Mouse (Mus musculus) CH12.LX (cell line): Measurements from ENCODE around the gene Hist2h3c1. TPM values are rescaled to one million over a fixed set of nuclear protein-coding genes. Genes with fewer than 3 reads are reported as not detected.

Experiments
- DNase-seq: peaks from one replicate; pipeline ENCODE4 v3.0.0-alpha.2; 2013; ENCODE audit errors: extremely low read depth
- H3K27ac ChIP-seq: 2 replicates; pipeline ENCODE4 v1.5.1; 2012; ENCODE audit warnings: low read depth, mild to moderate bottlenecking, control low read depth, moderate library complexity; ENCODE audit not compliant: insufficient read depth
- H3K27me3 ChIP-seq: replicated peaks from 2 replicates; pipeline ENCODE3; 2012; ENCODE audit warnings: inconsistent platforms
- H3K36me3 ChIP-seq, 2 experiments: replicated peaks in 1 of 2; 2 replicates each; pipeline versions ENCODE3 to v1.6.1; 2012; ENCODE audit warnings: inconsistent platforms in 1 of 2, low read length in 1 of 2, mild to moderate bottlenecking in 1 of 2, mixed read lengths in 1 of 2, moderate library complexity in 1 of 2; ENCODE audit not compliant: control insufficient read depth in 1 of 2, insufficient read depth in 1 of 2
- H3K4me1 ChIP-seq, 2 experiments: 2 replicates each; pipeline ENCODE4 v1.6.1; 2012; ENCODE audit warnings: inconsistent platforms in 1 of 2, moderate library complexity in 1 of 2; ENCODE audit not compliant: insufficient read depth in 2 of 2, control insufficient read depth in 1 of 2
- H3K4me2 ChIP-seq: 2 replicates; pipeline ENCODE4 v1.6.1; 2012; ENCODE audit warnings: low read depth, mild to moderate bottlenecking, control low read depth; ENCODE audit not compliant: poor library complexity, insufficient read depth, severe bottlenecking
- H3K4me3 ChIP-seq, 3 experiments: fragments of 150-350 bp in 1 of 3; sonication (generic) in 1 of 3; replicated peaks in 1 of 3; 2 replicates each; pipeline versions ENCODE3 to v1.5.1; 2011 to 2012; ENCODE audit warnings: low read depth in 2 of 3, low read length in 2 of 3, mild to moderate bottlenecking in 2 of 3, moderate library complexity in 2 of 3, control low read depth in 1 of 3, improper control_type of control experiment in 1 of 3, inconsistent platforms in 1 of 3, mixed read lengths in 1 of 3; ENCODE audit not compliant: poor library complexity in 1 of 3
- H3K79me2 ChIP-seq: replicated peaks from 2 replicates; pipeline ENCODE4 v1.6.1; 2012; ENCODE audit warnings: mild to moderate bottlenecking, moderate library complexity; ENCODE audit not compliant: control insufficient read depth, poor library complexity, insufficient read depth, severe bottlenecking; ENCODE audit errors: extremely low read depth
- H3K9ac ChIP-seq: 2 replicates; pipeline ENCODE4 v1.6.1; 2012; ENCODE audit warnings: low read depth, mild to moderate bottlenecking, control low read depth, moderate library complexity; ENCODE audit not compliant: insufficient read depth
- H3K9me3 ChIP-seq: replicated peaks from 2 replicates; pipeline ENCODE3; 2012; ENCODE audit warnings: low read length, inconsistent platforms, mixed read lengths
- BHLHE40 ChIP-seq: IDR thresholded peaks from 2 replicates; pipeline ENCODE4 v1.6.1; 2011; ENCODE audit warnings: mild to moderate bottlenecking, low read depth, low read length, improper control_type of control experiment
- CHD1 ChIP-seq: IDR thresholded peaks from 2 replicates; pipeline ENCODE4 v1.6.1; 2012; ENCODE audit warnings: low read depth, low read length, improper control_type of control experiment, inconsistent platforms
- CHD2 ChIP-seq: IDR thresholded peaks from 2 replicates; pipeline ENCODE4 v1.6.1; 2011; ENCODE audit warnings: low read length, improper control_type of control experiment
- CTCF ChIP-seq, 2 experiments: IDR thresholded peaks in 1 of 2; conservative IDR thresholded peaks in 1 of 2; 2 replicates each; pipeline ENCODE4 v1.5.1; 2011 to 2012; ENCODE audit warnings: low read depth in 2 of 2, low read length in 2 of 2, improper control_type of control experiment in 1 of 2, inconsistent platforms in 1 of 2, mild to moderate bottlenecking in 1 of 2, moderate library complexity in 1 of 2
- E2F4 ChIP-seq: IDR thresholded peaks from 2 replicates; pipeline ENCODE4 v1.6.1; 2011; ENCODE audit warnings: low read depth, low read length, improper control_type of control experiment; ENCODE audit not compliant: insufficient replicate concordance
- ELF1 ChIP-seq: IDR thresholded peaks from 2 replicates; pipeline ENCODE4 v1.6.1; 2014; ENCODE audit warnings: low read depth, mild to moderate bottlenecking, inconsistent platforms, low read length, improper control_type of control experiment
- EP300 ChIP-seq: IDR thresholded peaks from 2 replicates; pipeline ENCODE4 v1.6.1; 2011; ENCODE audit warnings: low read length, improper control_type of control experiment
- ETS1 ChIP-seq: conservative IDR thresholded peaks from 2 replicates; pipeline ENCODE4 v1.6.1; 2012; ENCODE audit warnings: low read depth, mild to moderate bottlenecking, inconsistent platforms, low read length, improper control_type of control experiment, moderate library complexity
- GABPA ChIP-seq: IDR thresholded peaks from 2 replicates; pipeline ENCODE4 v1.6.1; 2012; ENCODE audit warnings: low read depth, low read length, improper control_type of control experiment, inconsistent platforms; ENCODE audit not compliant: insufficient replicate concordance
- HCFC1 ChIP-seq: IDR thresholded peaks from 2 replicates; pipeline ENCODE4 v1.6.1; 2012; ENCODE audit warnings: low read depth, mild to moderate bottlenecking, inconsistent platforms, low read length, improper control_type of control experiment
- IRF4 ChIP-seq: IDR thresholded peaks from 2 replicates; pipeline ENCODE4 v1.6.1; 2014; ENCODE audit warnings: low read depth, mild to moderate bottlenecking, inconsistent platforms, low read length, improper control_type of control experiment
- JUN ChIP-seq: IDR thresholded peaks from 2 replicates; pipeline ENCODE4 v1.6.1; 2011; ENCODE audit warnings: low read depth, mild to moderate bottlenecking, low read length, improper control_type of control experiment, moderate library complexity; ENCODE audit not compliant: insufficient read depth
- JUND ChIP-seq: conservative IDR thresholded peaks from 2 replicates; pipeline ENCODE4 v1.6.1; 2011; ENCODE audit warnings: low read depth, low read length, improper control_type of control experiment
- KAT2A ChIP-seq: IDR thresholded peaks from 2 replicates; pipeline ENCODE4 v1.6.1; 2012; ENCODE audit warnings: low read length, improper control_type of control experiment, inconsistent platforms; ENCODE audit not compliant: insufficient replicate concordance
- MAFK ChIP-seq: IDR thresholded peaks from 2 replicates; pipeline ENCODE4 v1.6.1; 2011; ENCODE audit warnings: low read length, improper control_type of control experiment; ENCODE audit not compliant: insufficient replicate concordance
- MAX ChIP-seq: IDR thresholded peaks from 2 replicates; pipeline ENCODE4 v1.6.1; 2011; ENCODE audit warnings: low read length, improper control_type of control experiment
- MAZ ChIP-seq: IDR thresholded peaks from 2 replicates; pipeline ENCODE4 v1.6.1; 2012; ENCODE audit warnings: low read depth, mild to moderate bottlenecking, inconsistent platforms, low read length, improper control_type of control experiment, moderate library complexity
- MEF2A ChIP-seq: IDR thresholded peaks from 2 replicates; pipeline ENCODE4 v1.6.1; 2014; ENCODE audit warnings: low read depth, mild to moderate bottlenecking, inconsistent platforms, low read length, improper control_type of control experiment, borderline replicate concordance
- MXI1 ChIP-seq: IDR thresholded peaks from 2 replicates; pipeline ENCODE4 v1.6.1; 2011; ENCODE audit warnings: mild to moderate bottlenecking, low read depth, low read length, improper control_type of control experiment
- MYC ChIP-seq: IDR thresholded peaks from 2 replicates; pipeline ENCODE4 v1.6.1; 2011; ENCODE audit warnings: low read depth, mild to moderate bottlenecking, improper control_type of control experiment, low read length
- NELFE ChIP-seq: IDR thresholded peaks from 2 replicates; pipeline ENCODE4 v1.6.1; 2011; ENCODE audit warnings: low read depth, low read length, improper control_type of control experiment
- NRF1 ChIP-seq: IDR thresholded peaks from 2 replicates; pipeline ENCODE4 v1.6.1; 2014; ENCODE audit warnings: low read depth, mild to moderate bottlenecking, inconsistent platforms, low read length, improper control_type of control experiment, moderate library complexity
- PAX5 ChIP-seq: IDR thresholded peaks from 2 replicates; pipeline ENCODE4 v1.6.1; 2012; ENCODE audit warnings: low read length, inconsistent platforms, mixed read lengths
- POLR2A ChIP-seq: IDR thresholded peaks from 2 replicates; pipeline ENCODE4 v1.6.1; 2011; ENCODE audit warnings: low read depth, mild to moderate bottlenecking, improper control_type of control experiment, low read length
- POLR2AphosphoS2 ChIP-seq: IDR thresholded peaks from 2 replicates; pipeline ENCODE4 v1.6.1; 2011; ENCODE audit warnings: low read depth, low read length, improper control_type of control experiment
- RAD21 ChIP-seq: IDR thresholded peaks from 2 replicates; pipeline ENCODE4 v1.6.1; 2011; ENCODE audit warnings: low read depth, mild to moderate bottlenecking, low read length, improper control_type of control experiment, moderate library complexity
- RCOR1 ChIP-seq: conservative IDR thresholded peaks from 2 replicates; pipeline ENCODE4 v1.6.1; 2012; ENCODE audit warnings: low read depth, mild to moderate bottlenecking, inconsistent platforms, low read length, improper control_type of control experiment
- SIN3A ChIP-seq: IDR thresholded peaks from 2 replicates; pipeline ENCODE4 v1.6.1; 2012; ENCODE audit warnings: low read length, improper control_type of control experiment, inconsistent platforms
- SMC3 ChIP-seq: IDR thresholded peaks from 2 replicates; pipeline ENCODE4 v1.6.1; 2011; ENCODE audit warnings: low read depth, low read length, improper control_type of control experiment
- TBP ChIP-seq: conservative IDR thresholded peaks from 2 replicates; pipeline ENCODE4 v1.6.1; 2011; ENCODE audit warnings: low read depth, low read length, improper control_type of control experiment
- TCF12 ChIP-seq: IDR thresholded peaks from 2 replicates; pipeline ENCODE4 v1.6.1; 2014; ENCODE audit warnings: low read depth, mild to moderate bottlenecking, inconsistent platforms, low read length, improper control_type of control experiment
- UBTF ChIP-seq: IDR thresholded peaks from 2 replicates; pipeline ENCODE4 v1.6.1; 2012; ENCODE audit warnings: low read depth, mild to moderate bottlenecking, inconsistent platforms, low read length, improper control_type of control experiment, moderate library complexity
- USF1 ChIP-seq: IDR thresholded peaks from 2 replicates; pipeline ENCODE4 v1.6.1; 2014; ENCODE audit warnings: low read depth, mild to moderate bottlenecking, inconsistent platforms, low read length, improper control_type of control experiment
- USF2 ChIP-seq: conservative IDR thresholded peaks from 2 replicates; pipeline ENCODE4 v1.6.1; 2011; ENCODE audit warnings: low read depth, low read length, improper control_type of control experiment
- ZC3H11A ChIP-seq: IDR thresholded peaks from 2 replicates; pipeline ENCODE4 v1.6.1; 2012; ENCODE audit warnings: low read depth, mild to moderate bottlenecking, inconsistent platforms, low read length, improper control_type of control experiment
- ZKSCAN1 ChIP-seq: IDR thresholded peaks from 2 replicates; pipeline ENCODE4 v1.6.1; 2012; ENCODE audit warnings: low read depth, inconsistent platforms, low read length, improper control_type of control experiment, borderline replicate concordance
- ZMIZ1 ChIP-seq: IDR thresholded peaks from 2 replicates; pipeline ENCODE4 v1.6.1; 2012; ENCODE audit warnings: low read depth, mild to moderate bottlenecking, inconsistent platforms, low read length, improper control_type of control experiment
- ZNF384 ChIP-seq: IDR thresholded peaks from 2 replicates; pipeline ENCODE4 v1.6.1; 2012; ENCODE audit warnings: low read depth, low read length, improper control_type of control experiment, inconsistent platforms
- dilution Hi-C: fragments of 300-500 bp; cut with MboI; formaldehyde crosslinking; loops from 2 replicates; pipeline ENCODE4 v1.14.3; 2020; ENCODE audit warnings: low sequenced_read_pairs; ENCODE audit not compliant: extremely low pct_unique_long_range_greater_than_20kb, extremely low pct_ligation_motif_present
- in situ Hi-C: fragments of 300-500 bp; cut with MboI; formaldehyde crosslinking; loops from 3 replicates; pipeline ENCODE4 v1.14.3; 2019; ENCODE audit warnings: low sequenced_read_pairs, low pct_ligation_motif_present, low pct_unique_long_range_greater_than_20kb, mixed read lengths
- polyA plus RNA-seq: library from polyadenylated mRNA; unstranded; fragments of >175 nt; gene quantifications from 2 replicates; pipeline ENCODE4 v1.2.1, GENCODE M21; 2012; ENCODE audit warnings: low read depth; ENCODE audit not compliant: insufficient read length
- total RNA-seq, 2 experiments: library from RNA; depleted of rRNA; stranded (reverse); fragments of 300-350 nt in 1 of 2; fragments of >200 nt in 1 of 2; gene quantifications; 2 replicates each; pipeline ENCODE4 v1.2.3; 2012 to 2014

Hist2h3c1 gene
- total and polyA plus RNA-seq, 3 experiments: 0.33 to 1.4 (median 1.4) TPM

GRCm38 (mm10) chr3:96262216-96262875, 15.9 kb downstream of the Hist2h3c1 start:
- TF ChIP-seq ZNF384 (no peak), ETS1 (no peak), BHLHE40 (no peak; the same call in 1 of the 2 replicates), CHD2 (peak; percentile 54; the same call in 1 of the 2 replicates), MYC (peak; percentile 62; the same call in 1 of the 2 replicates), HCFC1 (no peak; the same call in 1 of the 2 replicates), NELFE (no peak; the same call in 1 of the 2 replicates), ELF1 (no peak), PAX5 (no peak), SIN3A (no peak; the same call in none of the 2 replicates), RAD21 (no peak), MEF2A (no peak; the same call in 1 of the 2 replicates), CTCF (conservative IDR thresholded peaks at IDR 0.05 in 1 of 2, IDR thresholded peaks at IDR 0.05 in 1 of 2; ENCODE audit: low read depth in 2 of 2, low read length in 2 of 2) (no peak), GABPA (no peak), ZC3H11A (no peak), IRF4 (0 out of 2 replicates have a peak, but pooled peaks have one; percentile 45), TBP (peak; percentile 82), MAFK (no peak), USF1 (no peak), RCOR1 (0 out of 2 replicates have a peak, but pooled peaks have one; percentile 36), ZMIZ1 (no peak; the same call in 1 of the 2 replicates), POLR2A (peak; percentile 78), CHD1 (peak; percentile 92), TCF12 (peak; percentile 10; the same call in 1 of the 2 replicates), KAT2A (no peak), MAX (peak; percentile 87), JUND (no peak), EP300 (no peak), JUN (no peak), MXI1 (peak; percentile 79; the same call in 1 of the 2 replicates), E2F4 (no peak), SMC3 (no peak; the same call in 1 of the 2 replicates), UBTF (no peak), MAZ (no peak; the same call in 1 of the 2 replicates), POLR2AphosphoS2 (peak; percentile 100), USF2 (no peak), ZKSCAN1 (no peak), NRF1 (no peak)
- TF ChIP-seq, all 38 proteins: peak for 11
- H3K27me3 ChIP-seq: no peaks in the 10 kb centered on the region
- in situ Hi-C loops (no loop called here), dilution Hi-C loops (no loop called here)
- no peaks in the 10 kb centered on the region for H3K9me3 ChIP-seq
- peaks cover 0 to 40% of the 10 kb centered on the region in 2 experiments; a peak in 3 of 4 replicates for H3K4me1 ChIP-seq
- H3K36me3 ChIP-seq: no peaks in the 10 kb centered on the region
- H3K79me2 ChIP-seq: 0 out of 2 replicates have a peak, but pooled peaks cover 10% of the 10 kb centered on the region
- H3K27ac ChIP-seq: peak overlapping the region; percentile 98
- peak overlapping the region; percentile 85 for H3K9ac ChIP-seq
- peak overlapping the region; percentile 62 to 67 (median 63) for H3K4me3 ChIP-seq
- peak; percentile 90 for DNase-seq
- H3K4me2 ChIP-seq: peak overlapping the region; percentile 81
